27 mouse cellular contexts compared by ENCODE assay signal in the genomic region with DNA sequence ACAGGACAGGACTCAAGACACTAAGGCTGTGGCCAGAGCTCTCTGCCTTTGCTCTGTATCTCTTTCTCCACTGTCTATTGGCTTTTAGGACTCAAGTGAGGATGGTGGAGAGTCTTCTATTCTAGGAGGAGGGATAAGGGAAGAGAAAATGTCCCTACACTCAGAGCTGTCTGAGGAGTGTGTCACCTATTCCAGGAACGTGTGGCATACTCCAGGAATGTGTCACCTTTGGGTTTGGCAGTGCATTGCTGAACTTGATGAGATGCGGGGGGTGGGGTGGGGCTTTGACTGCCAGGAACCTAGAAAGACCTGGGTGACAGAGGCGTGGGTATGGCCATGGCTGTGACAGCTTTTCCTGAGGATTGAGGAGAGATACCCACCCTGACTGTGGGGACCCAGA.
DNase-seq lines count a peak whose midpoint lies in the region; ATAC-seq and TF ChIP-seq lines count a peak whose summit lies in the region.
"Had no signal": no experiment of that assay in that cellular context is flagged by ENCODE, and none has a peak within 500 bp of the region (broad histone marks: within the 10 kb centered on the region; RNA-seq: fewer than 3 reads in every experiment).

No protein-coding gene starts in this region.

- 41% methylated on average over 3 of the region's 3 CpGs for WGBS in lung, postnatal 0 days
- 74% methylated on average over 3 of the region's 3 CpGs for WGBS in midbrain, embryonic 11.5 days
- WGBS in midbrain, embryonic 14.5 days = 81% methylated on average over 3 of the region's 3 CpGs
- 77% methylated on average over 3 of the region's 3 CpGs for WGBS in forebrain, embryonic 16.5 days

- peak; percentile 72 for TF ChIP-seq EP300 in lung, postnatal 0 days (IDR thresholded peaks at IDR 0.05)

- no peak overlapping the region for H3K4me2 ChIP-seq in lung, postnatal 0 days (replicated peaks; ENCODE audit: low read depth, low read length)
- H3K4me2 ChIP-seq in midbrain, embryonic 11.5 days = no peak overlapping the region
- H3K4me2 ChIP-seq in midbrain, embryonic 14.5 days (ENCODE audit: low read length) = no peak overlapping the region
- no peak overlapping the region for H3K4me2 ChIP-seq in forebrain, embryonic 16.5 days (ENCODE audit: low read length)
- H3K4me2 ChIP-seq: embryonic facial prominence, embryonic 13.5 days; embryonic facial prominence, embryonic 15.5 days; forebrain, embryonic 12.5 days had no signal

- no peaks in the 10 kb centered on the region for H3K36me3 ChIP-seq in lung, postnatal 0 days (ENCODE audit: insufficient read depth, low read length)
- H3K36me3 ChIP-seq in midbrain, embryonic 11.5 days (ENCODE audit: control insufficient read depth, insufficient read depth, low read length) = no peaks in the 10 kb centered on the region
- no peaks in the 10 kb centered on the region for H3K36me3 ChIP-seq in midbrain, embryonic 14.5 days (ENCODE audit: control insufficient read depth, insufficient read depth, low read length)
- H3K36me3 ChIP-seq in G1E (replicated peaks) = no peaks in the 10 kb centered on the region
- H3K36me3 ChIP-seq in forebrain, embryonic 16.5 days (ENCODE audit: control insufficient read depth, insufficient read depth) = no peaks in the 10 kb centered on the region
- H3K36me3 ChIP-seq: embryonic facial prominence, embryonic 13.5 days; embryonic facial prominence, embryonic 15.5 days; forebrain, embryonic 10.5 days; forebrain, embryonic 12.5 days had no signal

- POLR2A ChIA-PET in Patski (lab: Charles Lee) = no interaction called here

- H3K27ac ChIP-seq in lung, postnatal 0 days (ENCODE audit: low read length) = peak overlapping the region; percentile 27; the same call in 1 of the 2 replicates
- no peak overlapping the region for H3K27ac ChIP-seq in midbrain, embryonic 11.5 days (ENCODE audit: low read depth, low read length)
- no peak overlapping the region for H3K27ac ChIP-seq in midbrain, embryonic 14.5 days (replicated peaks; ENCODE audit: low read depth, low read length)
- no peak overlapping the region for H3K27ac ChIP-seq in forebrain, embryonic 16.5 days (ENCODE audit: low read length)
- H3K27ac ChIP-seq: embryonic facial prominence, embryonic 13.5 days; embryonic facial prominence, embryonic 15.5 days; forebrain, embryonic 10.5 days; forebrain, embryonic 12.5 days had no signal

- CTCF ChIA-PET in Patski (lab: Charles Lee) = no interaction called here

- no peak overlapping the region for H3K9ac ChIP-seq in lung, postnatal 0 days (replicated peaks; ENCODE audit: low read depth)
- H3K9ac ChIP-seq in midbrain, embryonic 11.5 days (ENCODE audit: low read length) = no peak overlapping the region
- H3K9ac ChIP-seq in midbrain, embryonic 14.5 days (replicated peaks; ENCODE audit: low read length) = no peak overlapping the region
- no peak overlapping the region for H3K9ac ChIP-seq in forebrain, embryonic 16.5 days (replicated peaks; ENCODE audit: low read depth, low read length)
- H3K9ac ChIP-seq: embryonic facial prominence, embryonic 13.5 days; embryonic facial prominence, embryonic 15.5 days; forebrain, embryonic 12.5 days; forebrain, postnatal 0 days had no signal

- peak; percentile 46 for DNase-seq in lung, postnatal 0 days (ENCODE audit: low spot score)
- DNase-seq in lung, postnatal 10 days = no peak
- peak; percentile 6 for DNase-seq in midbrain, embryonic 11.5 days (ENCODE audit: low spot score, missing footprints)
- no peak for DNase-seq in midbrain, embryonic 14.5 days
- DNase-seq in G1E (ENCODE audit: low spot score) (no peak), Patski (ENCODE audit: low read depth, low spot score) (no peak)
- no peak for DNase-seq in c-Kit-positive CD71-positive TER-119-positive erythroid progenitor cells, embryonic 14.5 days (ENCODE audit: low spot score)
- DNase-seq: adrenal gland, adult 2 months; adrenal gland, postnatal 10 days; adrenal gland, postnatal 25 days; B cell, adult 2 months; cerebellum, adult 11-12 months; cerebellum, adult 2 months; cerebellum, adult 9-10 months; cerebellum, postnatal 10 days; cerebellum, postnatal 25 days; embryo, embryonic 11 days; forebrain, postnatal 0 days had no signal

- in situ Hi-C loops in Patski (cut with MboI; ENCODE audit: low pct_unique_long_range_greater_than_20kb) = no loop called here

- no peaks in the 10 kb centered on the region for H3K9me3 ChIP-seq in lung, postnatal 0 days (ENCODE audit: low read length)
- no peaks in the 10 kb centered on the region for H3K9me3 ChIP-seq in midbrain, embryonic 11.5 days (ENCODE audit: control insufficient read depth, low read length)
- H3K9me3 ChIP-seq in midbrain, embryonic 14.5 days (ENCODE audit: control insufficient read depth, low read length) = no peaks in the 10 kb centered on the region
- H3K9me3 ChIP-seq in G1E (replicated peaks) = peaks cover 93% of the 10 kb centered on the region
- H3K9me3 ChIP-seq in forebrain, embryonic 16.5 days (ENCODE audit: control insufficient read depth, low read length) = no peaks in the 10 kb centered on the region
- H3K9me3 ChIP-seq: embryonic facial prominence, embryonic 13.5 days; embryonic facial prominence, embryonic 15.5 days; forebrain, embryonic 10.5 days; forebrain, embryonic 12.5 days had no signal

- ATAC-seq in lung, postnatal 0 days = peak; percentile 84
- no peak for ATAC-seq in midbrain, embryonic 11.5 days (ENCODE audit: low FRiP score)
- no peak for ATAC-seq in midbrain, embryonic 14.5 days (ENCODE audit: low FRiP score, low TSS enrichment)
- ATAC-seq in G1E (ENCODE audit: extremely low read depth, insufficient number of reproducible peaks, low FRiP score, poor library complexity, severe bottlenecking) (no peak), Patski (peak; percentile 47)
- ATAC-seq in forebrain, embryonic 16.5 days = no peak
- ATAC-seq: CD4-positive, CD25-positive, alpha-beta regulatory T cell, adult 4 months; forebrain, embryonic 14.5 days; forebrain, postnatal 0 days had no signal

- H3K27me3 ChIP-seq in lung, postnatal 0 days (replicated peaks; ENCODE audit: insufficient read depth, low read length) = no peaks in the 10 kb centered on the region
- no peaks in the 10 kb centered on the region for H3K27me3 ChIP-seq in midbrain, embryonic 11.5 days (ENCODE audit: control insufficient read depth, insufficient read depth, low read length)
- no peaks in the 10 kb centered on the region for H3K27me3 ChIP-seq in midbrain, embryonic 14.5 days (ENCODE audit: control insufficient read depth, insufficient read depth, low read length)
- H3K27me3 ChIP-seq in G1E (ENCODE audit: insufficient read depth, low read length) (no peaks in the 10 kb centered on the region), Patski (no peaks in the 10 kb centered on the region)
- H3K27me3 ChIP-seq in forebrain, embryonic 16.5 days (replicated peaks; ENCODE audit: control insufficient read depth, insufficient read depth, low read length) = no peaks in the 10 kb centered on the region; the same call in 1 of the 2 replicates
- H3K27me3 ChIP-seq: CH12.LX; embryonic facial prominence, embryonic 13.5 days; forebrain, embryonic 12.5 days had no signal

- TF ChIP-seq CTCF in lung, postnatal 0 days (IDR thresholded peaks at IDR 0.05) = no peak
- TF ChIP-seq CTCF in G1E (IDR thresholded peaks at IDR 0.05; ENCODE audit: low read depth, low read length) (no peak), Patski (IDR thresholded peaks at IDR 0.05) (no peak)

- H3K4me3 ChIP-seq in lung, postnatal 0 days (ENCODE audit: low read depth, low read length) = no peak overlapping the region
- no peak overlapping the region for H3K4me3 ChIP-seq in midbrain, embryonic 11.5 days (ENCODE audit: low read depth, low read length)
- H3K4me3 ChIP-seq in midbrain, embryonic 14.5 days (replicated peaks; ENCODE audit: low read depth, low read length) = no peak overlapping the region
- H3K4me3 ChIP-seq in G1E (ENCODE audit: low read depth, low read length) = 0 out of 2 replicates have a peak overlapping the region, but pooled peaks have one; percentile 1
- H3K4me3 ChIP-seq in forebrain, embryonic 16.5 days (replicated peaks; ENCODE audit: low read length) = no peak overlapping the region
- H3K4me3 ChIP-seq: embryonic facial prominence, embryonic 13.5 days; embryonic facial prominence, embryonic 15.5 days; erythroblast, embryonic 14.5 days; forebrain, embryonic 10.5 days; forebrain, embryonic 12.5 days had no signal

- no peaks in the 10 kb centered on the region for H3K4me1 ChIP-seq in lung, postnatal 0 days (ENCODE audit: insufficient read depth, low read depth, low read length)
- no peaks in the 10 kb centered on the region for H3K4me1 ChIP-seq in midbrain, embryonic 11.5 days (ENCODE audit: control insufficient read depth, insufficient read depth, low read length)
- H3K4me1 ChIP-seq in midbrain, embryonic 14.5 days (ENCODE audit: control insufficient read depth, insufficient read depth, low read length) = no peaks in the 10 kb centered on the region
- H3K4me1 ChIP-seq in G1E (ENCODE audit: insufficient read depth, low read depth, low read length) = no peaks in the 10 kb centered on the region
- no peaks in the 10 kb centered on the region for H3K4me1 ChIP-seq in forebrain, embryonic 16.5 days (replicated peaks; ENCODE audit: control insufficient read depth, insufficient read depth, low read length)
- H3K4me1 ChIP-seq: embryonic facial prominence, embryonic 13.5 days; embryonic facial prominence, embryonic 15.5 days had no signal

Comparison
In these comparisons a context has a peak if more than half of its experiments do, and no peak if none do; other contexts are left out.
1. DNase-seq: peak in lung, postnatal 0 days (single experiment) and midbrain, embryonic 11.5 days (single experiment); none in lung, postnatal 10 days (single experiment), midbrain, embryonic 14.5 days (single experiment), G1E (single experiment), Patski (single experiment) and c-Kit-positive CD71-positive TER-119-positive erythroid progenitor cells, embryonic 14.5 days (single experiment).
2. ATAC-seq: peak in lung, postnatal 0 days (single experiment) and Patski (single experiment); none in midbrain, embryonic 11.5 days (single experiment), midbrain, embryonic 14.5 days (single experiment), G1E (single experiment) and forebrain, embryonic 16.5 days (single experiment).